Mouse (Mus musculus) left cerebral cortex, adult 6 months (tissue): ENCODE results near the gene Shprh. TPM values are rescaled to one million over a fixed set of nuclear protein-coding genes. Genes with fewer than 3 reads are reported as not detected.

Experiments
- long read RNA-seq, 2 experiments: library from polyadenylated mRNA; unstranded; transcript quantifications; one replicate each; pipeline ENCODE4 v2.0.0; 2019 to 2020
- polyA plus RNA-seq: library from polyadenylated mRNA; unstranded; fragments of <200 nt; fragmentation: Nextera tagmentation; gene quantifications from 2 replicates; pipeline ENCODE4 v1.2.3, GENCODE M21; 2021

The Shprh gene
- 3.6 and 3.7 TPM in 2 replicates for polyA plus RNA-seq
- long read RNA-seq, experiment 1, full-length matches to known transcripts, result 8 of 26 reads
- long read RNA-seq, experiment 1, partial matches to known transcripts, result 12 of 26 reads
- long read RNA-seq, experiment 1, other reads (novel, unspliced or antisense), result 6 of 26 reads
- long read RNA-seq, experiment 2, partial matches to known transcripts, result 6 of 13 reads
- long read RNA-seq, experiment 2, other reads (novel, unspliced or antisense), result 7 of 13 reads

GRCm38 (mm10) chr10:11148884-11149741 lies at the start of gene Shprh:
TSS of gene Shprh (plus strand) at chr10:11149427.

Other genes with a start within 250 kb of the Shprh start
- 10.4 and 11.4 TPM in 2 replicates for gene Grm1, start 67.1 kb upstream of the Shprh start, polyA plus RNA-seq
- 4.0 and 5.0 TPM in 2 replicates for gene Fbxo30, start 131.9 kb downstream of the Shprh start, polyA plus RNA-seq
- 1.9 and 33.7 TPM in 2 replicates for gene Epm2a, start 194.0 kb downstream of the Shprh start, polyA plus RNA-seq